Mouse (Mus musculus) heart, embryonic 13.5 days (tissue): ENCODE results near the gene Mad2l1. TPM values are rescaled to one million over a fixed set of nuclear protein-coding genes. Genes with fewer than 3 reads are reported as not detected.

Experiments used
- polyA plus RNA-seq: library from polyadenylated mRNA; unstranded; fragments of >200 nt; fragmentation: Nextera tagmentation; extraction: Ambion mirVana; gene quantifications from 2 replicates; pipeline ENCODE4 v1.2.1, GENCODE M21; 2015

The Mad2l1 gene
- polyA plus RNA-seq, 1 experiment from 2014 or later: 70.8 TPM

Other genes starting within 250 kb of the Mad2l1 start
- gene Vmn1r32, start 24.7 kb downstream of the Mad2l1 start, polyA plus RNA-seq: 0.05 TPM in 1 of 2 replicates, not detected in the other
- gene Vmn1r33, start 82.9 kb downstream of the Mad2l1 start, polyA plus RNA-seq: not detected in 2 replicates
- not detected in 2 replicates for gene Vmn1r34, start 108.5 kb downstream of the Mad2l1 start, polyA plus RNA-seq
- not detected in 2 replicates for gene Vmn1r35, start 150.5 kb downstream of the Mad2l1 start, polyA plus RNA-seq
- gene Vmn1r36, start 183.8 kb downstream of the Mad2l1 start, polyA plus RNA-seq: not detected in 2 replicates
- gene Vmn1r37, start 194.0 kb downstream of the Mad2l1 start, polyA plus RNA-seq: not detected in 2 replicates
- not detected in 2 replicates for gene Vmn1r38, start 247.2 kb downstream of the Mad2l1 start, polyA plus RNA-seq